Mouse (Mus musculus) G1E (cell line): Measurements from ENCODE around the gene Rnf157.

Experiments used
- CTCF ChIP-seq: IDR thresholded peaks from 2 replicates; pipeline ENCODE4 v1.5.1; 2012; ENCODE audit warnings: low read depth, low read length, inconsistent platforms, mixed read lengths
- GATA1 ChIP-seq: IDR thresholded peaks from 2 replicates; pipeline ENCODE4 v1.6.1; 2012; ENCODE audit warnings: borderline replicate concordance, low read length, inconsistent platforms, mixed read lengths
- GATA2 ChIP-seq: IDR thresholded peaks from 2 replicates; pipeline ENCODE4 v1.6.1; 2012; ENCODE audit warnings: low read depth, low read length, inconsistent platforms, borderline replicate concordance
- POLR2AphosphoS5 ChIP-seq: IDR thresholded peaks from 2 replicates; pipeline ENCODE4 v1.6.1; 2012; ENCODE audit warnings: low read depth, low read length, inconsistent platforms; ENCODE audit not compliant: insufficient replicate concordance
- TAL1 ChIP-seq: conservative IDR thresholded peaks from 2 replicates; pipeline ENCODE4 v1.6.1; 2012; ENCODE audit warnings: low read depth, low read length, inconsistent platforms, mixed read lengths

- TF ChIP-seq CTCF, result no peak
- TF ChIP-seq GATA1, result no peak
- TF ChIP-seq TAL1, result no peak
- TF ChIP-seq POLR2AphosphoS5, result no peak
- no peak for TF ChIP-seq GATA2
Measured at GRCm38 (mm10) chr11:116292401-116292800, 120.4 kb downstream of the Rnf157 start.
